Mouse (Mus musculus): ENCODE measurements around the gene Zfp800.

Gene Zfp800

GRCm38 (mm10) chr6:28309692-28310091 lies 88.1 kb downstream of the Zfp800 start:
- peak; percentile 44 for DNase-seq (ENCODE audit: low read depth, low spot score)

- no peak for DNase-seq (ENCODE audit: low read depth, low spot score)
Measured at GRCm38 (mm10) chr6:28308929-28309328, 88.9 kb downstream of the Zfp800 start.

- no peak for DNase-seq (ENCODE audit: low read depth, low spot score)
Measured at GRCm38 (mm10) chr6:28306702-28307101, 91.1 kb downstream of the Zfp800 start.

- DNase-seq (ENCODE audit: low read depth, low spot score): peak; percentile 62
Measured at GRCm38 (mm10) chr6:28296306-28296705, 101.5 kb downstream of the Zfp800 start.

GRCm38 (mm10) chr6:28295581-28295980 lies 102.2 kb downstream of the Zfp800 start:
- no peak for DNase-seq (ENCODE audit: low read depth, low spot score)

GRCm38 (mm10) chr6:28292810-28293209 lies 105.0 kb downstream of the Zfp800 start:
- DNase-seq (ENCODE audit: low read depth, low spot score): no peak

- no peak for DNase-seq (ENCODE audit: low read depth, low spot score)
Measured at GRCm38 (mm10) chr6:28279886-28280285, 117.9 kb downstream of the Zfp800 start.

- no peak for DNase-seq (ENCODE audit: low read depth, low spot score)
Measured at GRCm38 (mm10) chr6:28262198-28262621, 135.6 kb downstream of the Zfp800 start.

GRCm38 (mm10) chr6:28261307-28262197 lies 136.3 kb downstream of the Zfp800 start:
- DNase-seq (ENCODE audit: low read depth, low spot score): peak; percentile 76

- DNase-seq (ENCODE audit: low read depth, low spot score): no peak
Measured at GRCm38 (mm10) chr6:28260425-28261191, 137.2 kb downstream of the Zfp800 start.

- DNase-seq (ENCODE audit: low read depth, low spot score): no peak
Measured at GRCm38 (mm10) chr6:28259750-28260149, 138.1 kb downstream of the Zfp800 start.

GRCm38 (mm10) chr6:28258440-28258839 lies 139.4 kb downstream of the Zfp800 start:
- DNase-seq (ENCODE audit: low read depth, low spot score): no peak

- DNase-seq (ENCODE audit: low read depth, low spot score): no peak
Measured at GRCm38 (mm10) chr6:28257772-28258171, 140.0 kb downstream of the Zfp800 start.

- DNase-seq (ENCODE audit: low read depth, low spot score): no peak
Measured at GRCm38 (mm10) chr6:28252790-28253189, 145.0 kb downstream of the Zfp800 start.

- DNase-seq (ENCODE audit: low read depth, low spot score): no peak
Measured at GRCm38 (mm10) chr6:28248211-28248610, 149.6 kb downstream of the Zfp800 start.

GRCm38 (mm10) chr6:28232618-28233361 lies 165.0 kb downstream of the Zfp800 start:
- no peak for DNase-seq (ENCODE audit: low read depth, low spot score)

GRCm38 (mm10) chr6:28228085-28228484 lies 169.7 kb downstream of the Zfp800 start:
- no peak for DNase-seq (ENCODE audit: low read depth, low spot score)

- DNase-seq (ENCODE audit: low read depth, low spot score): no peak
Measured at GRCm38 (mm10) chr6:28221017-28221416, 176.8 kb downstream of the Zfp800 start.

- DNase-seq (ENCODE audit: low read depth, low spot score): no peak
Measured at GRCm38 (mm10) chr6:28218386-28218785, 179.4 kb downstream of the Zfp800 start.

- peak; percentile 57 for DNase-seq (ENCODE audit: low read depth, low spot score)
Measured at GRCm38 (mm10) chr6:28215268-28215954, 182.4 kb downstream of the Zfp800 start.

GRCm38 (mm10) chr6:28214658-28215267 lies 183.0 kb downstream of the Zfp800 start:
- no peak for DNase-seq (ENCODE audit: low read depth, low spot score)

Data from retina, adult 2 months (tissue).